Mouse (Mus musculus) midbrain, embryonic 13.5 days (tissue): ENCODE data around the gene Cfap97. TPM values are rescaled to one million over a fixed set of nuclear protein-coding genes. Genes with fewer than 3 reads are reported as not detected.
"Not testable (repeated sequence)": the region's sequence is repeated elsewhere in the genome, so short reads cannot be mapped to it uniquely, and the experiment has no call there.

ENCODE experiments used
- ATAC-seq: fragments of 200-750 bp; cut with Nextera tagmentation; 2 replicates; pipeline ENCODE4 v1.8.0; 2017; ENCODE audit warnings: mild to moderate bottlenecking, moderate TSS enrichment, moderate library complexity
- H3K27ac ChIP-seq: fragments of 300-500 bp; sonication (generic); 2 replicates; pipeline ENCODE4 v1.5.1; 2015; ENCODE audit warnings: inconsistent platforms, mild to moderate bottlenecking, moderate library complexity
- H3K27me3 ChIP-seq: fragments of 300-500 bp; sonication (generic); 2 replicates; pipeline ENCODE4 v1.6.1; 2015; ENCODE audit warnings: mild to moderate bottlenecking, inconsistent platforms
- H3K36me3 ChIP-seq: fragments of 300-500 bp; sonication (generic); 2 replicates; pipeline ENCODE4 v1.6.1; 2015; ENCODE audit warnings: mild to moderate bottlenecking, inconsistent platforms
- H3K4me1 ChIP-seq: fragments of 300-500 bp; sonication (generic); replicated peaks from 2 replicates; pipeline ENCODE4 v1.6.1; 2015; ENCODE audit warnings: inconsistent platforms
- H3K4me2 ChIP-seq: fragments of 300-500 bp; sonication (generic); replicated peaks from 2 replicates; pipeline ENCODE4 v1.6.1; 2015; ENCODE audit warnings: moderate library complexity, mild to moderate bottlenecking, inconsistent platforms
- H3K4me3 ChIP-seq: fragments of 300-500 bp; sonication (generic); replicated peaks from 2 replicates; pipeline ENCODE4 v1.5.1; 2015; ENCODE audit warnings: mild to moderate bottlenecking, inconsistent platforms
- H3K9ac ChIP-seq: fragments of 300-500 bp; sonication (generic); replicated peaks from 2 replicates; pipeline ENCODE4 v1.6.1; 2015; ENCODE audit warnings: mild to moderate bottlenecking, inconsistent platforms
- H3K9me3 ChIP-seq: fragments of 300-500 bp; sonication (generic); 2 replicates; pipeline ENCODE4 v1.6.1; 2016; ENCODE audit warnings: mild to moderate bottlenecking, inconsistent platforms
- WGBS: fragments of 180-500 bp; shearing (Covaris S2); methylation state at CpG from one replicate; pipeline ENCODE4 v1.1.7; 2015; 5-methylcytosine and 5-hydroxymethylcytosine counted together
- polyA plus RNA-seq: library from polyadenylated mRNA; unstranded; fragments of >200 nt; fragmentation: Nextera tagmentation; extraction: Ambion mirVana; gene quantifications from 2 replicates; pipeline ENCODE4 v1.2.1, GENCODE M21; 2015

Cfap97 gene
- polyA plus RNA-seq, 1 experiment from 2014 or later, result 28.7 TPM

DNA sequence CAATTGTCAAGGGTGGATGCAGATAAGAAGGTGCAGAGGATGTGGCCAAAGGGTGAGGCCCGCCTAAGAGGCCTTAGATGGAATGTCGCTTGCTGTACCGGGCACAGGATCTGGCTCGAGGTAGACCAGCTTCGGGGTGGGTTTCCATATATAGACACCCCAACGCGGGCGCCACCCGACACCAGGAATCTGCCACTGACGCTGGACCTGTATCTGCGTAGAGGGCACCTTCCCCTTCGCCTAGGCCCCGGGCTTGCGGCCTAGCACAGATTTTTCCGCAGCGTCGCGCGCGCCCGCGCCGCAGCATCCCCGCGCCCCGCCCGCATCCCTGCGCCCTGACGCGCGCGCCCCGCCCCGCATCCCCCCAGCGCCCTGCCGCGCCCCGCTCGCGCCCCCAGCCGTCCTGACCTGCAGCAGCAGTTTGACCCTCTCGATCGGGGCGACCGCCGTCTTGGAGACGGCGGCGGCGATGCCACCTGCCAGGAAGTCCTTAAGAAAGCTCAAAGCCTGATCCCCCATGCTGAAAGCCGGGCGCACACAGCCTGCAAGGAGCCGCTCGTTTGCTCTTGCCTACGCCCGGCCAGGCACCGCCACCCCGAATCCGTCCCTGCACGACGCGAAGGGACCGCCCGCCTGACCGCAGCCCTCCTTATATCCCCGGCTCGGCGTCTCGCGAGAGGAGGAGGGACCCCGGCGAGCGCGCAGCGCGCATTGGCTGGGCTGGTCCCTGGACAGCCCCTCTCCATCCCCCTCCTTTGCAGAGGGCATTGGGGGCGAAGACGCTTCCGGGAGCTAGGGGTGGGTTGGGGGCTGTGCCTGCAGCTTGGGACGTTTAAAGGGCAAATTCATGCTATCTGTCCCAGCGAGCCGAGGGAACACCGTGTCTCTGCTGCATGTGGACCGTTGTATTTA, 59.1 kb downstream of the Cfap97 start, which contains the start of gene Slc25a4:
Gene Slc25a4 (minus strand): TSS at position 881 of the 912 bp plus-strand sequence.
- Histone ChIP-seq H3K9me3 (no peaks in the 10 kb centered on the region), H3K27me3 (no peaks in the 10 kb centered on the region), H3K4me2 (peak within 1 kb of the TSS; percentile 75), H3K36me3 (peaks cover 36% of the 10 kb centered on the region), H3K4me1 (peaks cover 50% of the 10 kb centered on the region), H3K4me3 (peak within 1 kb of the TSS; percentile 81), H3K9ac (peak within 1 kb of the TSS; percentile 94), H3K27ac (peak within 1 kb of the TSS; percentile 98)
- WGBS, result under 1% methylated on average over 69 of the region's 84 CpGs
- peak; percentile 98 for ATAC-seq

DNA sequence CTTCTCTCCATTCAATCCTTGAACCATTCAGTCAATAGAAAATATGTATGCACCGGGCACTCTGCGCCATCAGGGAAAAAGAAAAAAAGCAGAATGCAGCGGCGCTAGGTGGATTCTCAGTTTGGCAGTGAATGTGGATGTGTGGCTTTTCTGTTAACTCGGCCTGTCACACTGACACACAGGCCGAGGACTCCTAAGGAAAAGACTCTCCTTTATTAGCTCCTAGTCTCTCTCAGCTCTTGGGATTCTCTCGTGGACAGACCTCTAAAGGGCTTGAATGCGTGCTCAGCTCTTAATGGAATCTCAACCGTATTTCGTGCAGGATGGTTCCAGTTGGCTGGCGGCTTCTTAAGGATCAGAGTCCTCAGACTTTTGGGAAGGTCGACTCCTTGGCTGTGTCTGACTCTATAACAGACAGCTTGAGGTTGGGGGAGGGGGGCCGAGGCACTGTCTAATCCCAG, 60.1 kb downstream of the Cfap97 start:
- no peak for ATAC-seq
- 3% methylated on average over 13 of the region's 13 CpGs for WGBS
- H3K4me2 ChIP-seq, result peak overlapping the region; percentile 75
- H3K27ac ChIP-seq, result peak overlapping the region; percentile 98
- H3K27me3 ChIP-seq, result no peaks in the 10 kb centered on the region
- no peaks in the 10 kb centered on the region for H3K9me3 ChIP-seq
- H3K4me1 ChIP-seq, result peaks cover 45% of the 10 kb centered on the region
- H3K9ac ChIP-seq, result peak overlapping the region; percentile 94
- H3K36me3 ChIP-seq, result peaks cover 26% of the 10 kb centered on the region
- peak overlapping the region; percentile 81 for H3K4me3 ChIP-seq

DNA sequence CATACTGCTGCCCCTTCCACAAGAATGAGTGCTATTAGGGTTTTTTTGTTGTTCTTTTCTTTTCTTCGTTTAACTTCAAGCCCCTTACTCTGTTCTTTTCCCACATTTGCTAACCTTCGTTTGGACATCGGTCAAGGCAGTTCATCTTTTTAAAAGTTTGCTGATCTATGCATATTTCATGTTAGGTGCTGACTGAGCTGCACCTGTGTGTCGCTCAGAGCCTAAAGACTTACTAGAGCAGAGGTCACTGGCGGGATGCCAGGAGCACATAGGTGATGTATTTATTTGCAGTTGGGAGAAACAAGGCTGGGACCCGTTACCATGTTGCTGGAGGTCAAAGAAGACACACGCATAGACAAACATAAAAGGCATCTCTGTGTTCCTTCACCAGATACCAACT, 60.6 kb downstream of the Cfap97 start:
- Histone ChIP-seq H3K27me3 (no peaks in the 10 kb centered on the region), H3K4me3 (no peak overlapping the region), H3K4me2 (peak overlapping the region; percentile 75; the same call in 1 of the 2 replicates), H3K9ac (0 out of 2 replicates have a peak overlapping the region, but pooled peaks have one; percentile 94), H3K27ac (no peak overlapping the region), H3K4me1 (peaks cover 45% of the 10 kb centered on the region), H3K9me3 (no peaks in the 10 kb centered on the region), H3K36me3 (peaks cover 22% of the 10 kb centered on the region)
- ATAC-seq, result no peak
- 47% methylated on average over 7 of the region's 7 CpGs for WGBS

DNA sequence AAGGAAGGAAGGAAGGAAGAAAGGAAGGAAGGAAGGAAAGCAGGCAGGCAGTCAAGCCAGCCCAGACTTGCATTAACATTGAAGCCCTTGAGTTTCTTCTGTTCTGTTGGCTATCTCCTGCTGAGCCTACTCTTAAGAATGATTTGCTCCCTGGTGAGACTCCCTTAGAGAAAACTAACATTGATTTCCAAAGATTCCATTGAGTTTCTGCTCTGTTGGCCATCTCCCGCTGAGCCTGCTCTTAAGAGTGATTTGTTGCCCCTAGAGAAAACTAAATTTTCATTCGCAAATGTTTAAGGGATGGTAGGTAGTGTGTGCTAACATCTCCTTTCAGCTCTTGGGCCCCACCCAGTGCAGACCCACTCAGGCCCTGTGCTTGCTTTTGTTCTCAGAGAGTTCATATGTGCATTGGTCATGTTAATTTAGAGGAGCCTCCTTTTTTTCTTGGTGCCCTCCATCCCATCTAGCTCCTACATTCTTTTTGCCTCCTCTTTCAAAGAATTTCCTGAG, 62.5 kb downstream of the Cfap97 start:
- H3K9ac ChIP-seq, result no peak overlapping the region
- H3K27ac ChIP-seq, result no peak overlapping the region
- H3K4me3 ChIP-seq, result no peak overlapping the region
- H3K36me3 ChIP-seq, result peaks cover 3% of the 10 kb centered on the region
- H3K9me3 ChIP-seq, result no peaks in the 10 kb centered on the region
- ATAC-seq, result no peak
- no peak overlapping the region for H3K4me2 ChIP-seq
- H3K4me1 ChIP-seq, result peaks cover 32% of the 10 kb centered on the region
- 7% methylated on average over 2 of the region's 2 CpGs for WGBS
- peaks cover 4% of the 10 kb centered on the region; the same call in 1 of the 2 replicates for H3K27me3 ChIP-seq

DNA sequence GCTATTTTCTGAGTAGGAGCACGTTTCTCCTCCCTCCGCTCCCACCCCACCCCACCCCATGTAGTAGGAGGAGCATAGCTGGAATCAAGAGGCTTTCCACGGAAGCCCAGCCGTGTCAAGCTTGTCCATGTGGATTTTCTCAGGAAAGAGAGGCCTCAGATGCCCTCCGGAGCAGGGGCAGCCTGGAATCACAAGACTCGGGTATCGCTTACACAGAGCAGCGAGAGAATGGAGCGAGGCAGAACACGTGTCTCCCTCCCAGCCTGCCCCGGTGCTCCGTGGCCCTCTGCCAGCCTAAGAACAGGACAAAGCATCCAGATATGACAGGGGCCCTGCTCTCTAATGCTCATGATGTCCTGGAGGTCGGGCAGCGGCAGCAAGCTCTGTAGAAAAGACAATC, 65.3 kb downstream of the Cfap97 start:
- H3K9ac ChIP-seq, result peak overlapping the region; percentile 66
- peak overlapping the region; percentile 58 for H3K4me2 ChIP-seq
- H3K36me3 ChIP-seq, result no peaks in the 10 kb centered on the region
- peaks cover 4% of the 10 kb centered on the region; the same call in 1 of the 2 replicates for H3K27me3 ChIP-seq
- under 1% methylated on average over 14 of the region's 14 CpGs for whole genome bisulfite sequencing
- no peaks in the 10 kb centered on the region for H3K9me3 ChIP-seq
- H3K27ac ChIP-seq, result peak overlapping the region; percentile 80
- peak; percentile 96 for ATAC-seq
- peaks cover 13% of the 10 kb centered on the region for H3K4me1 ChIP-seq
- peak overlapping the region; percentile 38 for H3K4me3 ChIP-seq

DNA sequence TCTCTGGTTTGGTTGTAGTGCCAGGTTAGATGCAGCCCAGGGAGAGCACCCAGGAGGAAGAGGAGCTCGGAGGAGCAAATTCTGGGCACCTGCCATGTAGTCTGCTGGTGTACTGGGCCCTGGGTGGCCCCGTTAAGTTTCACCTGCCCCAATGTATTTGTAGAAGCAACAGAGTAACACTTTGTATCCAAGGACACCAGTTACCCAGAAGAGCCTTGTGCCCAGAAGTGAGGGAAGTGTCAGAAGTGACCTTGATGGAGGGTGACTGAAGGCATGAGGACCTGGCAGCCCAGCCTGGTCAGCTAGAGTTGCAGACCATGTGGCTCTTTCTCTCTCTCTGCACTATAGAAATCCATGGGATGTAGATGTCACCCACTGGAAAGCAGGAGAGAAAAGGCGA, 69.0 kb downstream of the Cfap97 start:
- H3K4me2 ChIP-seq, result no peak overlapping the region
- H3K9me3 ChIP-seq, result no peaks in the 10 kb centered on the region
- WGBS, result 64% methylated on average over 3 of the region's 3 CpGs
- H3K36me3 ChIP-seq, result no peaks in the 10 kb centered on the region
- peaks cover 6% of the 10 kb centered on the region for H3K4me1 ChIP-seq
- ATAC-seq, result no peak
- no peak overlapping the region for H3K4me3 ChIP-seq
- H3K27ac ChIP-seq, result no peak overlapping the region
- H3K9ac ChIP-seq, result no peak overlapping the region
- peaks cover 4% of the 10 kb centered on the region; the same call in 1 of the 2 replicates for H3K27me3 ChIP-seq

DNA sequence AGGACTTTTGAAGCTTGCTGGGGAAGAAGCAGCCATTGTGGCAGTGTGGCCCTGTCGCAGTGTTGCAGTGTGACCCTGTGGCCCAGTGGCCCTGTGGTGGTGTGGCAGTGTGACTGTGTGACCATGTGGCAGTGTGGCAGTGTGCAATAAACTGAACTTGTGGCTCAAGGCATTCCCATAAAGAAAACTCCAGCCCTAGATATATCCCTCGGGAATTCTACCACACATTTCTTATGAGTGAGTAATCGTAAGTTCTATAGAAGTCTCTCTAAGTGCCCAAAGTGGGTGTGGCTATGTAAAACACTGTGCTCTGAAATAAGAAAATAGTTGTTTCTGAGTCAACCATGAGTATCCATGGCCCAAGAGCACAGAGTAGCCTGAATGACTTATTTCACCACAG, 73.9 kb downstream of the Cfap97 start:
- no peaks in the 10 kb centered on the region for H3K4me1 ChIP-seq
- WGBS, result 84% methylated on average over 3 of the region's 3 CpGs
- H3K27me3 ChIP-seq, result no peaks in the 10 kb centered on the region
- no peak overlapping the region for H3K27ac ChIP-seq
- H3K36me3 ChIP-seq, result no peaks in the 10 kb centered on the region
- no peak for ATAC-seq
- no peak overlapping the region for H3K4me2 ChIP-seq
- H3K9me3 ChIP-seq, result no peaks in the 10 kb centered on the region
- H3K4me3 ChIP-seq, result no peak overlapping the region
- H3K9ac ChIP-seq, result no peak overlapping the region

DNA sequence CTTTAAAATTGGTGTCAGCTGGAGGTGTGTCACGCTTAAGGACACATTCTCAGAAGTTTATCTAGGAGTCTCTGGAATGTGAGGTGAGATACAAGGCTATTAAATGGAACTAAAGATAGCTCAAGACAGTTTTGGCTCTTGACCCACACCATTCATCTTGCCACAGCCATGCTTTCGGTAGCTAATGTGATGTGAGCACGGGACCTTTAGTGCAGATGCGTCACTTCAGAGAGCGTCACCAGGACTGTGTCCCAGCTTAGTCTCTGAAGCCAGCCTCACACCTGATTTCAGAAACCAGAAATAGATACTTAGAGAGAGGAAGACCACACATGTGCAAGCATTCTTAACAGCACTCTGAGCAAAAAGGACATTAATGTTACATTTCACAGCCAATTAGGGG, 75.1 kb downstream of the Cfap97 start:
- Histone ChIP-seq H3K27ac (no peak overlapping the region), H3K36me3 (no peaks in the 10 kb centered on the region), H3K4me3 (no peak overlapping the region), H3K4me2 (no peak overlapping the region), H3K4me1 (no peaks in the 10 kb centered on the region), H3K9ac (no peak overlapping the region), H3K27me3 (no peaks in the 10 kb centered on the region), H3K9me3 (no peaks in the 10 kb centered on the region)
- WGBS, result 89% methylated on average over 5 of the region's 5 CpGs
- no peak for ATAC-seq

DNA sequence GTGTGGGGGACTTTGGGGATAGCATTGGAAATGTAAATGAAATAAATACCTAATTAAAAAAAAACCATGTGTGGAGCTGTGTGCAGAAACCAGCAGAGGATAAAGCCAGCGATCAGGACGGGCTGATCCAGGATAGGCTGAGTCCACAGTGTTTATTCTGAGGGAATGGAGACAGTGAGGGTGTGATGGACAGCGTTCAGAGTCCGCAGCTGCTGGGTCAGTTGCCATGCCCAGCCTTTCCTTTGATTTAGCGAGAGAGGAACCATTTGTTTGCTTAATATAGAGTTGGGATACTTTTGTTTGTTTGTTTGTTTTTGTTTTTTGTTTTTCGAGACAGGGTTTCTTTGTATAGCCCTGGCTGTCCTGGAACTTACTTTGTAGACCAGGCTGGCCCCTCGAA, 80.4 kb downstream of the Cfap97 start:
- WGBS, result 80% methylated on average over 7 of the region's 7 CpGs
- H3K4me3 ChIP-seq, H3K4me2 ChIP-seq, H3K4me1 ChIP-seq, H3K9ac ChIP-seq, H3K9me3 ChIP-seq, H3K27ac ChIP-seq, ATAC-seq, H3K27me3 ChIP-seq, H3K36me3 ChIP-seq: not testable (repeated sequence)

DNA sequence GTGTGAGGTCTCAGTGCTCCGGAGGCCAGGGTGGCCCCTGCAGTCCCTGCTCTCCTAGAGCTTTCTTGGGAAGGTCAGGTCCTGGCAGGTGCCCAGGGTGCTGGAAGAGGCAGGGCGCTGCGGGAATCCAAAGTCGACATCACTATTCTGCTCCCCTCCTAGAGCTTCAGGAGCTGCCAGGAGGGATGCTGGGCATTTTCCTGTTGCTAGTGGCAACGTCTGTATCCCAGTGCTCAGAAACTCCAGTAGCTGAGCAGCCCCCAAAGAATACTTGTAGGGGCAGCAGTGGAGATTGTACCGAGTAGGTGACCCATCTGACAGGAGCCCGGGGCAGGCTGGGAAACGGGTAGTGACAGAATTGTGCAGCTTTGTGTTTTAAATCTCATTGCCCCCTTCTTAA, 81.2 kb downstream of the Cfap97 start:
- Histone ChIP-seq H3K4me3 (no peak overlapping the region), H3K9ac (no peak overlapping the region), H3K27ac (no peak overlapping the region), H3K9me3 (no peaks in the 10 kb centered on the region), H3K36me3 (no peaks in the 10 kb centered on the region), H3K4me1 (no peaks in the 10 kb centered on the region), H3K4me2 (no peak overlapping the region), H3K27me3 (peaks cover 3% of the 10 kb centered on the region; the same call in 1 of the 2 replicates)
- no peak for ATAC-seq
- WGBS, result 49% methylated on average over 8 of the region's 8 CpGs

DNA sequence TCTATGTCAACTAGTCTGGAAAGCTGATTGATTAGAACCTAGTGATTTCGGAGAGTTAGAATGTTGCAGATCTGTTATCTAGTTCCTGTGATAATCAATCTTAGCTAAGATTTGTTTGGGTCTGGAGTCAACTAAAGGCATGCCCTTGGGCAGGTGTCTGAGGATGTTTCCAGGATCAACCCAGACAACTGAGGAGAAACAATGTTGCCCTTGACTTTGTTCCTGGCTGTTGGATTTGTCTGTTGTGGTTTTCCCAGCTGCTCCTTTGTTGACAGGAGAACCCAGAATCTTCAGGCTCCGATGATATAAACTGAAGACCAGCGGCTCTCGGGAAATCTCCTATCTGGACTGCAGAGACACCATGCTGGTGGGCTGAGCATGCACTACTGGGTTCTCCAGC, 83.2 kb downstream of the Cfap97 start:
- no peak for ATAC-seq
- H3K27me3 ChIP-seq, result peaks cover 15% of the 10 kb centered on the region
- H3K4me3 ChIP-seq, result no peak overlapping the region
- H3K9me3 ChIP-seq, result no peaks in the 10 kb centered on the region
- H3K4me1 ChIP-seq, result no peaks in the 10 kb centered on the region
- WGBS, result 87% methylated on average over 4 of the region's 4 CpGs
- no peak overlapping the region for H3K27ac ChIP-seq
- H3K4me2 ChIP-seq, result no peak overlapping the region
- no peak overlapping the region for H3K9ac ChIP-seq
- no peaks in the 10 kb centered on the region for H3K36me3 ChIP-seq

DNA sequence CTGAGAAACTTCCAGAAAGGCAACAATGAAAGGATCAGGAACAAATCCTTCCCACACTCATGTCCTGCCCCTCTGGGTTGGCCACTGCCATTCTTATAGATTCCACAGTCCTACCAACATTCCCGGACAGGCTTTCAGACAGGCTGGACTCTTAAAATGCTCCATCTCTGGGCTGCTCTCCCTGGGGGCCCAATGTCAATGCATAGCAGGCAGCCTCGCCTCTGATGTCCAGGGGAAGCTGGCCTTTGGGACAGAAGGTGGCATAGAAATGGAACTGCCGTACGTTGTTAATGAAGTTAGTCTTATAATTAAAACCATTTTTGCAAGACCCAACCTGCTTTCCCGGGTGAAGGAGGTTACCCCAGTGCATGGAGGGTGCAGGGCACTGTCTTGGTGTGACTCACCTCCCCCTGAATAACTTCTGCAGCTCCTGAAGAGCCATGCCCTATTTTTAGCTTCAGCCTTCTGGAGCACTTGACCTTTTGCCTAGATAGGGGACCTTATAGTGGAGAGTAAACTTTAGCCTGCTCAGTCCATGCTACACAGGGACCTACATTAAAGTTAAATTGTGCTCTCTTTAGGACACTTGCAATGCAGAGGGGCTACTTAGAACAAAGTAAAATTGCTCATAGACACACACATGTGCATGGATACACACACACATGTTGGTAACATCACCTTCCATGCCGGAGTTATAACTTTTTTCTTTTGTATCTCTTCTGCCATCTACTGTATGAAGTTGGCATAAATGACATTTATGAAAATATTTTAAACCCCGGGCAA, 85.1 kb downstream of the Cfap97 start:
- H3K36me3 ChIP-seq, result no peaks in the 10 kb centered on the region
- 0 out of 2 replicates have a peak, but pooled peaks have one; percentile 40 for ATAC-seq

More for the DNA sequence above, 85.1 kb downstream of the Cfap97 start:
- Histone ChIP-seq H3K4me3 (no peak overlapping the region), H3K4me1 (no peaks in the 10 kb centered on the region), H3K9me3 (no peaks in the 10 kb centered on the region), H3K27ac (no peak overlapping the region), H3K27me3 (peaks cover 26% of the 10 kb centered on the region), H3K9ac (no peak overlapping the region), H3K4me2 (no peak overlapping the region)
- WGBS, result 70% methylated on average over 7 of the region's 7 CpGs
